Mouse (Mus musculus): ENCODE results near the gene Fcamr.

Gene Fcamr

GRCm38 (mm10) chr1:130800602-130801001 is at the start of gene Fcamr:
TSS of gene Fcamr (plus strand) at chr1:130800902.
- no peak for DNase-seq

GRCm38 (mm10) chr1:130759689-130760088 is 41.0 kb upstream of the Fcamr start:
- no peak for DNase-seq

- no peak for DNase-seq
These were observed 39.1 kb upstream of the Fcamr start for GRCm38 (mm10) chr1:130761597-130761996.

- DNase-seq, result no peak
These were observed 38.5 kb upstream of the Fcamr start for GRCm38 (mm10) chr1:130762045-130762760.

- no peak for DNase-seq
These were observed 36.7 kb upstream of the Fcamr start for GRCm38 (mm10) chr1:130764027-130764461.

GRCm38 (mm10) chr1:130767066-130767465 is 33.6 kb upstream of the Fcamr start:
- no peak for DNase-seq

GRCm38 (mm10) chr1:130769925-130770324 is 30.8 kb upstream of the Fcamr start:
- no peak for DNase-seq

- no peak for DNase-seq
These were observed 30.2 kb upstream of the Fcamr start for GRCm38 (mm10) chr1:130770487-130770886.

GRCm38 (mm10) chr1:130770981-130771494 is 29.7 kb upstream of the Fcamr start:
- no peak for DNase-seq

GRCm38 (mm10) chr1:130775234-130775633 is 25.5 kb upstream of the Fcamr start:
- no peak for DNase-seq

- no peak for DNase-seq
These were observed 24.9 kb upstream of the Fcamr start for GRCm38 (mm10) chr1:130775691-130776331.

GRCm38 (mm10) chr1:130776645-130777044 is 24.1 kb upstream of the Fcamr start:
- DNase-seq, result no peak

GRCm38 (mm10) chr1:130779867-130780266 is 20.8 kb upstream of the Fcamr start:
- no peak for DNase-seq

- DNase-seq, result peak; percentile 25
These were observed 16.6 kb upstream of the Fcamr start for GRCm38 (mm10) chr1:130784054-130784453.

GRCm38 (mm10) chr1:130787001-130787400 is 13.7 kb upstream of the Fcamr start:
- no peak for DNase-seq

- DNase-seq, result no peak
These were observed 10.9 kb upstream of the Fcamr start for GRCm38 (mm10) chr1:130789512-130790451.

- DNase-seq, result no peak
These were observed 5.4 kb upstream of the Fcamr start for GRCm38 (mm10) chr1:130795331-130795730.

- peak; percentile 27 for DNase-seq
These were observed 3.6 kb upstream of the Fcamr start for GRCm38 (mm10) chr1:130796967-130797684.

- no peak for DNase-seq
These were observed 2.7 kb upstream of the Fcamr start for GRCm38 (mm10) chr1:130798037-130798436.

GRCm38 (mm10) chr1:130798551-130798950 is 2.2 kb upstream of the Fcamr start:
- no peak for DNase-seq

GRCm38 (mm10) chr1:130799399-130799798 is 1.3 kb upstream of the Fcamr start:
- DNase-seq, result no peak

- DNase-seq, result no peak
These were observed 809 bp downstream of the Fcamr start for GRCm38 (mm10) chr1:130801511-130801910.
